Mouse (Mus musculus): ENCODE results near the gene Uvssa.
A peak's percentile ranks its signal among the peaks of the same experiment; 100 is the strongest.

Gene Uvssa

DNA sequence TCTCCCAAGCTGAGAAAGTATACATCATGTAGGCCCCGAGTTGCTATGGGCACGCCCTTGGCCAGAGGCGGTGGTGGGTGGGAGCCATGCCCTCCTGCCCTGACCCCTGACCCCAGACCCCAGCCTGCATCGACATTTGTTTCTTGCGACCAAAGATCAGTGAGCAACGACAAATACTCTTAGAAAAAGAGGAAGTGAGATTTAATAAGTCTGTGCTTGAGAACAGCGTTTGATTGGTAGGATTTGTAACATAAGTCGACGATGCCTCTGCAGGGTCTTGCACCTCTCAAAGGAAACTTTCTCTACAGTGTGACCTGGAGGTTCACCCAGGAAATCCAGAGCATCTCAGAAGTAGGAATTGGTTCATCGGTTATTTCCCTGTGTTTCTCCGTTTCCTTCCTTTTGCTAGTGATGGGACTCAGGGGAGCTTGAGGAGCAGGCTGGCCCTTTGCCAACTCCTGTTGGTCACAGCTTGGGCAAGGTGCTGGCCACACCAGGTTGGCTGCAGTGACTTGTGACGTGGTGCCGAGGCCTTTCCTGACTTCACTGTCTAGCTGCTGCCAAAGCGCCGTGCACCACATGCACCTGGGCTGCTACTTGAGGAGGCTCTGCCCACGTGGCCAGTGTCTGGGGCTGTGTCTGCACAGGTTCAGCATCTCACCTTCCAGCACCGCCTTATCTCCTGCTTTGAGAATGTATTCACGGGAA lies 5.9 kb upstream of the Uvssa start:
- DNase-seq (ENCODE audit: low spot score in 2 of 2) = no peak

- no peak for DNase-seq (ENCODE audit: low spot score in 2 of 2)
These were observed 1.2 kb upstream of the Uvssa start for GRCm38 (mm10) chr5:33377176-33377575.

GRCm38 (mm10) chr5:33377801-33378301 lies 498 bp upstream of the Uvssa start:
- peak in 1 of 2 experiments; percentile 40 for DNase-seq (ENCODE audit: low spot score in 2 of 2)

GRCm38 (mm10) chr5:33387550-33387949 lies 9.2 kb downstream of the Uvssa start:
- no peak for DNase-seq (ENCODE audit: low spot score in 2 of 2)

GRCm38 (mm10) chr5:33393803-33394202 lies 15.5 kb downstream of the Uvssa start:
- DNase-seq (ENCODE audit: low spot score in 2 of 2) = peak; percentile 68 to 80

DNA sequence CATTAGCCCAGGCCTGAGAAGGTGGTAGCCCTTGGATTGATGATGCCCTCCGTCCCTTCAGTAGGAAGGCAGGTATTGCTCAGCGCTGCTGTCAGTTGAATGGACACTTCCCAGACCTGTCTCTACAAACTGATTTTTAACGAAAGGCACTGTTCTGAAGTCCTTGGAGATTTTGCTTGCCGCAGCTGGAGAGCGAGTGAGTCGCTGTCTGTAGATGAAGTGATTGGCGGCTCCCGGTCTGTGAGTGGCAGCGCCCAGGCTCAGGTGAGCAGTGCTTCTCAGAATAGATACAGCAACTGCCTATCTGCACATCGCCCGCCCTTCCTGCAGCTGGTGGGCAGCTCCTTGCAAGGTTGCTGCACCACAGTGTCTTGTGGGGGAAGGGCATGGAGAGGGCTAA lies 17.3 kb downstream of the Uvssa start:
- no peak for DNase-seq (ENCODE audit: low spot score in 2 of 2)

GRCm38 (mm10) chr5:33396828-33397227 lies 18.5 kb downstream of the Uvssa start:
- DNase-seq (ENCODE audit: low spot score in 2 of 2) = no peak

GRCm38 (mm10) chr5:33400819-33401218 lies 22.5 kb downstream of the Uvssa start:
- DNase-seq (ENCODE audit: low spot score in 2 of 2) = no peak

DNA sequence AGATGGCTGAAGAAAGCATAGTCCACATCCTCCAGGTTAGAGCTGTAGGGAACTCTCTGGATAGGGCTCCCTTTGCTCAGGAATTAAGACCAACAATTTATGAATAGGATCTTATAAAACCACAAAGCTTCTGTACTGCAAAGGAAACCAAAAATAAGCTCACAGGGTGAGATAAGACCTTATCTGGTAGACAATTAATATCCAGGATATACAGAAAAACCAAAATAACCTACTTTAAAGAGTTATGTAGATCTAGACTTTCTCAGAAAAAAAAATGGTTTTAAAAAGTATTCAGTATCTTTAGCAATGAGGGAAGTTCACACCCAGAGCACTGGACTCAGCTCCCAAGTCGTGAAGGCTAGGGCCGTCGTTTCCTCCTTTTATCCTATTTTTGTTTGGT lies 42.0 kb downstream of the Uvssa start:
- DNase-seq (ENCODE audit: low spot score in 2 of 2) = no peak

GRCm38 (mm10) chr5:33427461-33427860 lies 49.1 kb downstream of the Uvssa start:
- no peak for DNase-seq (ENCODE audit: low spot score in 2 of 2)

DNA sequence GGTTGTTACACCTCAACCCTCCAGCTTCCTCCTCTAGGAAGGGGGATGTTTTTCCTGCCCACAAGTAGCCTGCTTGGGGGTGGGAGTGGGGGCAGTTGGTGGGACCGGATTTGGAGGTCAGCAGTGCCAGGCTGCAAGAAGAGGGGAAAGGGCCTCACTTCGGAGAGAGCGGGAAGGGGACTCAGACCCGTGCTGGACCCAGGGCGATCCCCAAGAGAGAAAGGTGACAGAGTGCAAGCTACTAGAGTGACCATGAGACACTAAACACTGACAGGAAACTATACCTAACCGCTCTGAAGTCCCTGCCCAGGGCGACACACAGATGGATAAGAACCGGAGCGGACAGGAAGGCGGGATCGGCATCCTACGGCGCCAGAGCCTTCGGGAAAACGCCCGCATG lies 51.8 kb downstream of the Uvssa start:
- no peak for DNase-seq (ENCODE audit: low spot score in 2 of 2)

DNA sequence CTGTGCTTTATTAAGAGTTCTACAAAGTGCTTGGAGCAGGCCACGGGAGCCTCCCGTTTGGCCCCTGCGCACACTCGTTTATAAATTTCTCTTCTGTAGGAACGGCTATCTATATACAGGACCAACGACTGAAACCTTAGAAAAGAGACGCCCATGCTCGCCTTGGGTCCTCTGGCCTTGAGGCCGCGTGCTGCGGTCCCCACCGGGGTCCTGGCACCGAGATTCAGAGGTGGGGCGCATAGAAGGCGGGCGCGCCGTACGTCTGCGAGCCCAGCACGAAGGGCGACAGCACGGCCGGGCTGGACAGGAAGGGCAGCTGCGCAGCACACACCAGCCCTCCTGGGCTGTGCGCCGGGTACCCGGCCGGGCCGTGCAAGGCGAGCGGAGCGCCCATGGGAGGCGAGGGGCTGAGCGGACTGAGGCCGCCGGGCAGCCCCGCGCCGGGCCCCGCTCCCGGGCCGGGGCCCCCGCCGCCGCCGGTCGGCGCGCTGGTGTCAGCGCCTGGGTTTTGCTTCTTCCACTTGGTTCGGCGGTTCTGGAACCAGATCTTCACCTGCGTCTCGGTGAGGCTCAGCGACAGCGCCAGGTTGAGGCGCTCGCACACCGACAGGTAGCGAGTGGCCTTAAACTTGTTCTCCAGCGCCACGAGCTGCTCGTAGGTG lies 52.3 kb downstream of the Uvssa start:
- DNase-seq (ENCODE audit: low spot score in 2 of 2) = no peak

- no peak for DNase-seq (ENCODE audit: low spot score in 2 of 2)
These were observed 53.0 kb downstream of the Uvssa start for GRCm38 (mm10) chr5:33431173-33432005.

DNA sequence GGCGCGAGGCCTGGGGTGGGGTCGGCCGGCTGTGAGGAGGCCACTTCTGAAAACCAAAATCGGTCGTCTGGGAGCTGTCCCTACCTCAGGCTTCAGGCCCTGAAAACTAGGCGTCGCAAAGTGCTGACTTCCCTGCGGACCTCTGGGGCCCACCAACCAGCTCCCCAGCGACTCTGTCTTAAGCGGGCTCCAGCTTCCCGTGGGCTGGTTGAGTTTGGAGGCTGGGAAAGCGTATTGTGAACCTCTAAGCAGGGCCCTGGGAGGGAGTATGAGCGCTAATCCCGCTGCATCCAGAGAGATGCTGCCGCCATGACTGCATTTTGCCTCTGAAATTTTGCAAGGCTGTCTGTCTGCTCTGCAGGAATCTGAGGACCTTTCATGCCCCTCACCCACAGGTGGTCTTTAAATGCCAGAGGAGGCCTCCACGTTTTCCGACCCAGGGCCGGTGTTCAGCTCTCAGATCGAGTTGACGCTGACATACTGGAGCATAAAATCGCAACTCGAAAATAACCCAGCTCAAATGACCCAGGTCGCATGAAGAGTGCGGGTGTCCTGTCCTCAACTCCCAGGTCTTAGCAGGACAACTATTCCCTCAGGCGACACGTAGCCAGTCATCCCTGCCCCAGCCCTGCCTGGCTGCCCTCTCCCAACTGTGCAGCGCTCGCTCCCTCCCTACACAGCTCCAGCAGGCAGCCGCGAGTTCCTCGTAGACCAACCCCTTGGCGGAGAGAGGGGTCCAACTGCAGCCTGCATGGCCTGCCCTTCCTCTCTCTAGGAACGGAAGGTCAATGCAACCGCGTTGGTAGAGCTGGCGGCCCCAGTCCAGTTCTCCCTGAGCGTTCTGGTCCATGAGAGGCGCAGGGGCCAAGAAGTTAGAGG lies 53.9 kb downstream of the Uvssa start:
- DNase-seq (ENCODE audit: low spot score in 2 of 2) = no peak

GRCm38 (mm10) chr5:33433201-33434138 lies 55.1 kb downstream of the Uvssa start, which contains the start of gene Nkx1-1:
Nkx1-1 (minus strand) TSS chr5:33433976.
- DNase-seq (ENCODE audit: low spot score in 2 of 2) = no peak

DNA sequence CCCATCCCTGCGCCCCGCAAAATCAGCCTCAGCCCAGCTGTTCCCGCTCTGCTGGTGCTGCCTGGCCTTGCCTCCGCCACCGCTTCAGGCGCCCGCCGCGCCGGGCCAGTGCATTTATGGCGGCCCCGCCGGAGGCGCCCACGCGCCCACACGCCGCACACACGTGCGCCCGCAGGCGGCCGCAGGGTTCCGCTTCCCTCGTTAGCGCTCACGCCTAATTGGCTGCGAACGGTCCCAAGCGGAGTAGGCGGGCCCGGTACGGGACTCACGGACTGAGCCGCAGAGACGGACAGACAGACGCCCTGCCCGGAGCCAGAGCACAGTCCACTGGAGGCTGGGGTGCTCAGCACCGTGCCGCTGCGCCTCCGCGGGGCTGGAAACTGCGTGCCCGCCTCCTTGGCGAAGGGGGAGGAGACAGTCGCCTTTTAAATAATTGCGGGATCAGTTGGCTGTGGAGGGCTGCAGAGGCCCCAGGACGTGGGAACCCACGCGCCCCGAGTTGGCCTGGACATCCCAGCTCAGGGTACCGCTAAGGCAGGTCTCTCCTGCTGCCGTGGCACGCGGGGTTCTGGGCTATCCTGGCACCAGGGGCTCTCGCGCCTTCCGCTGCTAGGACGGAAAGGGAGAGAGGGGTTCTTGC lies 55.9 kb downstream of the Uvssa start:
- no peak for DNase-seq (ENCODE audit: low spot score in 2 of 2)

DNA sequence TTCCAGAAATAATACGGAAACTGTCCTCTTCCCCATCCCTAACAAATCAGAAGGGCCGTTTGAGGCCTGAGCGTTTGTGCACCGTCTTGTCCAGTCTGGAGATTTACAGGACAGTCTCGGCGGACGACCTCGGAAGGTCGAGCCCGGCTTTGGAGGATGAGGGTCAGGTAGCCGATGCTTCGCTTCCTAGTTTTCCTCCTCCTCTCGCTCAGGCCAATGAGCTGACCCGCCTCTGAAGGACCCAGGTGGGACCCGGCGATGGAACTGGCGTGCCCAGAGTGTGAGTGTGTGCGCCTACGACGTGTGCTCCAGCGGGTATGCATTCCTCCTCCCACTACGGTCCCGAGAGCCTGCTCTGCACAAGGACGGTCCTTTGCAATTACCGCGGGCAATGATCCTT lies 56.8 kb downstream of the Uvssa start:
- DNase-seq (ENCODE audit: low spot score in 2 of 2) = no peak

DNA sequence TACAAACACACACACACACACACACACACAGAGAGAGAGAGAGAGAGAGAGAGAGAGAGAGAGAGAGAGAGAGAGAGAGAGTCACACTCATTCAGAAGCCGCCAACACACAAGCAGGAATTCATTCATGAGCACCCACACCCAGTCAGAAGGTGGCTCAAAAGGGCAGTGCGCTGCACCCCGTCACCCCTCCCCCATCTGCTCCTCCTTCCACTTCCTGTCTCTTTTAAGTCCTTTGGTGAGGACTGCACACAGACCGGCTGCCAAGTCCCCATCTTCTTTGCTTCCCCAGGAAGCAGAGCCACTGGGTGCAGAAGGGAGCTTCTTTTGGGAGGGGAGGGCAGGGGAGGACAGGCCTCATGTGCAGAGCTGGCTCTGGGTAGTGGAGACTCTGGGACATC lies 57.6 kb downstream of the Uvssa start:
- no peak for DNase-seq (ENCODE audit: low spot score in 2 of 2)

DNA sequence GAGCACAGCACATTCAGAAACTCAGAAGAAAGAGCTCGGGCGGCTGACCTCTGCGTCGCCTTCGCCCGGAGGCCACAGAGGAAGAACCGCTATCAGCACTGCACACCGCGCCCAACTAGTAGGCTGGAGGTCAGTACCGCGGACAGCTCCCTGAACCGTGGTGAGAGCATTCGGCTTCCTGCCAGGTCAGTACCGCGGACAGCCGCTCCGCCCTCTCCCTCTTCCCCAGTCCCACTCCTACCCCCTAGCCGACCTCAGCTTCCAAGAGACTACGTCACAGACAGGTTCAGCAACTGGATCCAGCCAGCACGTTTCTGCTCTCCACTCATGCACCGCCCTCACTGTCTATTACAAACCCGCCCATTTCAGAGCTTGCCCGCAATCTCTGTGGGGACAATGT lies 59.9 kb downstream of the Uvssa start:
- peak; percentile 24 to 41 for DNase-seq (ENCODE audit: low spot score in 2 of 2)
